Mouse (Mus musculus) stomach, embryonic 16.5 days (tissue): ENCODE results near the gene Pcsk4. TPM values are rescaled to one million over a fixed set of nuclear protein-coding genes. Genes with fewer than 3 reads are reported as not detected.
A peak's percentile ranks its signal among the peaks of the same experiment; 100 is the strongest.

ENCODE experiments used
- ATAC-seq: fragments of 200-750 bp; cut with Nextera tagmentation; 2 replicates; pipeline ENCODE4 v1.8.0; 2017; ENCODE audit warnings: moderate number of reproducible peaks, moderate TSS enrichment; ENCODE audit not compliant: insufficient read depth, low FRiP score
- H3K27ac ChIP-seq: fragments of 300-500 bp; sonication (generic); 2 replicates; pipeline ENCODE4 v1.5.1; 2014; ENCODE audit warnings: low read length
- H3K27me3 ChIP-seq: fragments of 300-500 bp; sonication (generic); 2 replicates; pipeline ENCODE4 v1.6.1; 2014; ENCODE audit warnings: low read length, control low read depth, mixed read lengths; ENCODE audit not compliant: control insufficient read depth, insufficient read depth
- H3K36me3 ChIP-seq: fragments of 300-500 bp; sonication (generic); 2 replicates; pipeline ENCODE4 v1.6.1; 2014; ENCODE audit warnings: low read length; ENCODE audit not compliant: control insufficient read depth, insufficient read depth
- H3K4me1 ChIP-seq: fragments of 300-500 bp; sonication (generic); 2 replicates; pipeline ENCODE4 v1.6.1; 2014; ENCODE audit warnings: low read length, control low read depth, mixed read lengths; ENCODE audit not compliant: control insufficient read depth, insufficient read depth
- H3K4me2 ChIP-seq: fragments of 300-500 bp; sonication (generic); 2 replicates; pipeline ENCODE4 v1.6.1; 2014; ENCODE audit warnings: low read depth, low read length, mixed read lengths
- H3K4me3 ChIP-seq: fragments of 300-500 bp; sonication (generic); replicated peaks from 2 replicates; pipeline ENCODE4 v1.5.1; 2014; ENCODE audit warnings: mild to moderate bottlenecking, low read length
- H3K9ac ChIP-seq: fragments of 300-500 bp; sonication (generic); 2 replicates; pipeline ENCODE4 v1.6.1; 2014; ENCODE audit warnings: low read length
- H3K9me3 ChIP-seq: fragments of 300-500 bp; sonication (generic); replicated peaks from 2 replicates; pipeline ENCODE4 v1.6.1; 2016; ENCODE audit warnings: low read length, control low read depth; ENCODE audit not compliant: control insufficient read depth
- WGBS: fragments of 180-500 bp; shearing (Covaris S2); extraction: QIAGEN DNeasy Blood & Tissue Kit; methylation state at CpG from one replicate; pipeline ENCODE4 v1.1.7; 2014; 5-methylcytosine and 5-hydroxymethylcytosine counted together
- polyA plus RNA-seq: library from polyadenylated mRNA; unstranded; fragments of >200 nt; fragmentation: Nextera tagmentation; extraction: Ambion mirVana; gene quantifications from 2 replicates; pipeline ENCODE4 v1.2.1, GENCODE M21; 2015

Gene Pcsk4
- polyA plus RNA-seq, 1 experiment from 2014 or later = 3.7 TPM

DNA sequence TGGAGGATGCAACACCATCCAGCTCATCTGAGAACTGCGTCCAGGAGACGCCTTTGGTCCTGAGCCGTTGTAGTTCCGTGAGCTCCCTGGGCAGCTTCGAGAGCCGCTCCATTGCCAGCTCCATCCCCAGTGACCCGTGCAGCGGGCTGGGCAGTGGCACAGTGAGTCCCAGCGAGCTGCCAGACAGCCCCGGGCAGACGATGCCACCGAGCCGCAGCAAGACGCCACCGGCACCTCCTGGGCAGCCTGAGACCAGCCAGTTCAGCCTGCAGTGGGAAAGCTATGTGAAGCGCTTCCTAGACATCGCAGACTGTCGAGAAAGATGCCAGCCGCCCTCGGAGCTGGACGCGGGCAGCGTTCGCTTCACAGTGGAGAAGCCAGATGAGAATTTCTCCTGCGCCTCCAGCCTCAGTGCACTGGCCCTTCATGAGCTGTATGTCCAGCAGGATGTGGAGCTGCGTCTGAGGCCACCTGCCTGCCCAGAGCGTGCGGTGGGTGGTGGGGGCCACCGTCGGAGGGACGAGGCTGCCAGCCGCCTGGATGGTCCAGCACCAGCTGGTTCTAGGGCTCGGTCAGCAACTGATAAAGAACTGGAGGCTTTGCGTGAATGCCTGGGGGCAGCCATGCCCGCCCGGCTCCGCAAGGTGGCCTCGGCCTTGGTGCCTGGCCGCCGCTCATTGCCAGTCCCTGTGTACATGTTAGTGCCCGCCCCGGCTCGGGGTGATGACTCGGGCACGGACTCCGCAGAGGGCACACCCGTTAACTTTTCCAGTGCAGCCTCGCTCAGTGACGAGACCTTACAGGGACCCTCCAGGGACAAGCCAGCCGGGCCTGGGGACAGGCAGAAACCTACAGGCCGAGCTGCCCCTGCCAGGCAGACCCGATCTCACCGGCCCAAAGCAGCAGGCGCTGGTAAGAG is 16.5 kb downstream of the Pcsk4 start:
- Histone ChIP-seq H3K4me1 (peaks cover 13% of the 10 kb centered on the region), H3K27ac (no peak overlapping the region), H3K36me3 (peaks cover 4% of the 10 kb centered on the region; the same call in 1 of the 2 replicates), H3K9ac (0 out of 2 replicates have a peak overlapping the region, but pooled peaks have one; percentile 60), H3K27me3 (peaks cover 56% of the 10 kb centered on the region), H3K4me2 (no peak overlapping the region), H3K4me3 (no peak overlapping the region), H3K9me3 (no peaks in the 10 kb centered on the region)
- 60% methylated on average over 54 of the region's 54 CpGs for WGBS
- no peak for ATAC-seq

DNA sequence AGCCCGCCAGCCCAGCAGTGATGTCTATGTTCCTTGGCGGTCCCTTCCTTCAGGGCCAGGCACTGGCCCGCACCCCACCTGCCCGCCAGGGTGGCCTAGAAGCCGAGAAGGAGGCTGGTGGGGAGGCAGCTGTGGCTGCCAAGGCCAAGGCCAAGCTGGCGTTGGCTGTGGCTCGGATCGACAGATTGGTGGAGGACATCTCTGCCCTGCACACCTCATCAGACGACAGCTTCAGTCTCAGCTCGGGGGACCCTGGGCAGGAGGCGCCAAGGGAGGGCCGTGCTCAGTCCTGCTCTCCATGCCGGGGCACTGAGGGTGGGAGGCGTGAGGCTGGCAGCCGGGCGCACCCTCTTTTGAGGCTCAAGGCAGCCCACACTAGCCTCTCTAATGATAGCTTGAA is 17.7 kb downstream of the Pcsk4 start:
- Histone ChIP-seq H3K36me3 (no peaks in the 10 kb centered on the region), H3K27ac (no peak overlapping the region), H3K4me1 (peaks cover 13% of the 10 kb centered on the region), H3K9me3 (no peaks in the 10 kb centered on the region), H3K27me3 (peaks cover 50% of the 10 kb centered on the region), H3K9ac (no peak overlapping the region), H3K4me3 (no peak overlapping the region), H3K4me2 (no peak overlapping the region)
- ATAC-seq = no peak
- WGBS = 76% methylated on average over 16 of the region's 16 CpGs

DNA sequence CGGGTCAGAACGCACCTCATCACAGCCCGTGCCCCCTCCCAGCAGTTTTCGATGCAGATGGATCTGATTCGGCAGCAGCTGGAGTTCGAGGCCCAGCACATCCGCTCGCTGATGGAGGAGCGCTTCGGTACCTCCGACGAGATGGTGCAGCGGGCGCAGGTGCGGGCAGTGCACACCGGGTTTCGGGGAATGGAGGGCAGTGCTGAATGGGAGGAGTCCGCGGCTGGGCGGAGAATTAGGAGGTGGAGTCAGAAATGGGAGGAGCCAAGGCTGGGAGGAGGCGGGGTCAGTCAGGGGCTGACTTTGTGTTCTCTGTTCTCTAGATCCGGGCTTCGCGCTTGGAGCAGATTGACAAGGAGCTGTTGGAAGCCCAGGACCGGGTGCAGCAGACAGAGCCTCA is 24.4 kb downstream of the Pcsk4 start:
- Histone ChIP-seq H3K36me3 (no peaks in the 10 kb centered on the region), H3K4me3 (peak overlapping the region; percentile 10; the same call in 1 of the 2 replicates), H3K27ac (no peak overlapping the region), H3K9ac (no peak overlapping the region), H3K9me3 (no peaks in the 10 kb centered on the region), H3K27me3 (peaks cover 46% of the 10 kb centered on the region), H3K4me2 (no peak overlapping the region), H3K4me1 (peaks cover 4% of the 10 kb centered on the region; the same call in 1 of the 2 replicates)
- ATAC-seq = peak; percentile 28; the same call in 1 of the 2 replicates
- WGBS = 18% methylated on average over 25 of the region's 25 CpGs

DNA sequence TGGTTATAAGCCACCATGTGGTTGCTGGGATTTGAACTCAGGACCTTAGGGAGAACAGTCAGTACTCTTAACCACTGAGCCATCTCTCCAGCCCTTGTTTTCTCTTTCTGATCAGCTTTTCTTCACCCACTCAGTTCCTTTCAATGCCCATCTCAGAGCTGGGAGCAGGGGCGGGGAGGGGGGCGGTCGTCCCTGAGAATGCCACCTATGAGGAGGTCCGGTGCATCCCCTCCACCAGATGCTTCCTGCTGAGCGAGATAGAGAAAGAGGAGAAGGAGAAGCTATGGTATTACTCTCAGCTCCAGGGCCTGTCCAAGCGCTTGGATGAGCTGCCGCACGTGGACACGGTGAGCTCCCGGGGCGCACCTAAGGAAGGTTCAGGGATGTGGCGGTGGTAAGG is 24.8 kb downstream of the Pcsk4 start:
- no peak overlapping the region for H3K27ac ChIP-seq
- no peaks in the 10 kb centered on the region for H3K9me3 ChIP-seq
- 29% methylated on average over 12 of the region's 12 CpGs for WGBS
- peak overlapping the region; percentile 10; the same call in 1 of the 2 replicates for H3K4me3 ChIP-seq
- 0 out of 2 replicates have a peak, but pooled peaks have one; percentile 4 for ATAC-seq
- H3K36me3 ChIP-seq = no peaks in the 10 kb centered on the region
- no peak overlapping the region for H3K4me2 ChIP-seq
- H3K4me1 ChIP-seq = peaks cover 4% of the 10 kb centered on the region; the same call in 1 of the 2 replicates
- H3K27me3 ChIP-seq = peaks cover 49% of the 10 kb centered on the region
- H3K9ac ChIP-seq = no peak overlapping the region

DNA sequence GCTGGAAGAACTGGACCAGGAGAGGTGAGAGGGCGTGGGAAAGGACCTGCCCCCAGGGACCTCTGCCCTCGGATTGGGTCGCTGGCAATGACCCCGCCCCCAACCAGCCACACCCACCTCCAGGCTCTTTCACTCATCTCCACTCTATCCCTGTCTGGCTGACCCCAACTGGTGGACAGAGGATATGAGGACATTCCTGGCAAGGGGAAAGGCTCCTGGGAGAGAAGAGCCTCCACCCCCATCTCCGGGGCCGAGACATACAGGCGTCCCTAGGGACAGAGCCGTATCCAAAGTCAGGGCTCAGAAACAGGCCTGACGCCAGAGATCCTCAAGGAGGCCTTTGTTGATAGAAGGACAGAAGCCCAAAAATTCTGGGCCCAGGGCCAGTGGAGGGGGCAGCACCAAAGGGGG is 26.8 kb downstream of the Pcsk4 start:
- ATAC-seq = peak; percentile 76

GRCm38 (mm10) chr10:80302082-80302355 is 27.3 kb downstream of the Pcsk4 start:
- Histone ChIP-seq H3K27ac (no peak overlapping the region), H3K4me1 (peaks cover 4% of the 10 kb centered on the region; the same call in 1 of the 2 replicates), H3K9me3 (no peaks in the 10 kb centered on the region), H3K9ac (peak overlapping the region; percentile 40; the same call in 1 of the 2 replicates), H3K36me3 (no peaks in the 10 kb centered on the region), H3K27me3 (peaks cover 64% of the 10 kb centered on the region), H3K4me3 (no peak overlapping the region), H3K4me2 (no peak overlapping the region; the same call in 1 of the 2 replicates)
- no peak for ATAC-seq
- WGBS = 66% methylated on average over 5 of the region's 5 CpGs

More for the DNA sequence above, 26.8 kb downstream of the Pcsk4 start:
- H3K9me3 ChIP-seq = no peaks in the 10 kb centered on the region
- H3K27me3 ChIP-seq = peaks cover 64% of the 10 kb centered on the region
- no peak overlapping the region for H3K4me2 ChIP-seq
- peaks cover 4% of the 10 kb centered on the region; the same call in 1 of the 2 replicates for H3K4me1 ChIP-seq
- H3K4me3 ChIP-seq = no peak overlapping the region
- H3K9ac ChIP-seq = peak overlapping the region; percentile 40; the same call in 1 of the 2 replicates
- whole genome bisulfite sequencing = 14% methylated on average over 9 of the region's 9 CpGs
- no peak overlapping the region; the same call in 1 of the 2 replicates for H3K27ac ChIP-seq
- H3K36me3 ChIP-seq = no peaks in the 10 kb centered on the region

DNA sequence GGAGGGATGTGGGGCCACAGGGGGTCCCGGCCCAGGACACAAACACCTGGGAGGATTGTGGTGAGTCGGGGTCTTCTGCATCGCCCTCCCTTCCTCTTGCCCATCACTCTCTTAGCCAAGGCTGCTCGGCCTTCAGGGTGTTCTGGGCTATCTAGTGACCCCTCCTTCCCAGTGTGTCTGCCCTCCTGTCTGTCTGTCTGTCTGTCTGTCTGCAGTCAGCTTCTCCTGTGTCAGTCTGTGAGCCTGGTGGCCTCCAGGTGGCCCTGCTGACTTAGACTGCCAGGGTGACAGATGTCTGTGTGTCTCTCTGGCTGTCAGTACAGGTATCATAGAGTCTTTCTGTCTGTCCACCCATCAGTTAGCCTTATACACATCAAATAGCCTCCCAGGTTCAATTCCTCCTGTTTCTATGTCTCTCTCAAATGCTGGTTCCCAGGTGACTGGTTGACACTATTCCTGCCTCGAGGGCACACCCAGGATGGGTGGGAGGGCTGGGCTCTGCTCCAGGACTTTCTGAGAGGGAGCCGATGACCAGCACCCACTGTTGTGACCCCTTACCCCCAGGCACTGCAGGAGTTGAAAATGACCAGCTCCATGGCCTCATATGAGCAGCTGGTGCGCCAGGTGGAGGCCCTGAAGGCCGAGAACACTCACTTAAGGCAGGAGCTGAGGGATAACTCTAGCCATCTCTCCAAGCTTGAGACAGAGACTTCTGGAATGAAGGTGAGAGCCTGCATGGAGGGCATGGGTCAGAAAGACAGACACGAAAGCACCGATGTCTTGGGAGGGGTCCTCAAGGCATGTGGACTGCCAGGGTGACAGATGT is 27.8 kb downstream of the Pcsk4 start:
- H3K4me2 ChIP-seq = no peak overlapping the region; the same call in 1 of the 2 replicates
- ATAC-seq = no peak
- no peaks in the 10 kb centered on the region for H3K9me3 ChIP-seq
- no peak overlapping the region for H3K27ac ChIP-seq
- H3K4me1 ChIP-seq = peaks cover 4% of the 10 kb centered on the region; the same call in 1 of the 2 replicates
- 70% methylated on average over 10 of the region's 10 CpGs for WGBS
- H3K36me3 ChIP-seq = no peaks in the 10 kb centered on the region
- H3K27me3 ChIP-seq = peaks cover 64% of the 10 kb centered on the region
- H3K9ac ChIP-seq = peak overlapping the region; percentile 22; the same call in 1 of the 2 replicates
- no peak overlapping the region for H3K4me3 ChIP-seq

- H3K9ac ChIP-seq = 0 out of 2 replicates have a peak overlapping the region, but pooled peaks have one; percentile 22
- peaks cover 59% of the 10 kb centered on the region for H3K27me3 ChIP-seq
- no peaks in the 10 kb centered on the region for H3K36me3 ChIP-seq
- no peak overlapping the region for H3K4me3 ChIP-seq
- WGBS = 36% methylated on average over 11 of the region's 11 CpGs
- ATAC-seq = no peak
- no peak overlapping the region for H3K4me2 ChIP-seq
- H3K4me1 ChIP-seq = peaks cover 7% of the 10 kb centered on the region; the same call in 1 of the 2 replicates
- no peaks in the 10 kb centered on the region for H3K9me3 ChIP-seq
- no peak overlapping the region for H3K27ac ChIP-seq
Measured at GRCm38 (mm10) chr10:80300672-80301181, 28.6 kb downstream of the Pcsk4 start.
